Mouse (Mus musculus) kidney, postnatal 4 days (tissue): ENCODE results near the gene Pik3r6.

Source experiments
- DNase-seq, 2 experiments: peaks; one replicate each; pipeline ENCODE4 v3.0.0; 2021; ENCODE audit warnings: mixed read lengths in 2 of 2

Gene Pik3r6

GRCm38 (mm10) chr11:68502902-68503629, at the start of gene Pik3r6:
Gene Pik3r6 (plus strand): TSS chr11:68503019.
- no peak for DNase-seq

- no peak for DNase-seq
These were observed 49.5 kb upstream of the Pik3r6 start for GRCm38 (mm10) chr11:68453301-68453700.

GRCm38 (mm10) chr11:68458086-68458485, 44.7 kb upstream of the Pik3r6 start:
- DNase-seq: no peak

GRCm38 (mm10) chr11:68459021-68459420, 43.8 kb upstream of the Pik3r6 start:
- DNase-seq: no peak

- DNase-seq: no peak
These were observed 43.3 kb upstream of the Pik3r6 start for GRCm38 (mm10) chr11:68459486-68459885.

- no peak for DNase-seq
These were observed 40.1 kb upstream of the Pik3r6 start for GRCm38 (mm10) chr11:68462716-68463115.

- DNase-seq: no peak
These were observed 38.6 kb upstream of the Pik3r6 start for GRCm38 (mm10) chr11:68464260-68464659.

- no peak for DNase-seq
These were observed 37.7 kb upstream of the Pik3r6 start for GRCm38 (mm10) chr11:68465090-68465489.

- no peak for DNase-seq
These were observed 35.4 kb upstream of the Pik3r6 start for GRCm38 (mm10) chr11:68467441-68467840.

- no peak for DNase-seq
These were observed 34.7 kb upstream of the Pik3r6 start for GRCm38 (mm10) chr11:68467962-68468612.

- DNase-seq: no peak
These were observed 33.9 kb upstream of the Pik3r6 start for GRCm38 (mm10) chr11:68468886-68469285.

- DNase-seq: no peak
These were observed 30.5 kb upstream of the Pik3r6 start for GRCm38 (mm10) chr11:68472162-68472849.

- no peak for DNase-seq
These were observed 28.2 kb upstream of the Pik3r6 start for GRCm38 (mm10) chr11:68474600-68474999.

GRCm38 (mm10) chr11:68475676-68476075, 27.1 kb upstream of the Pik3r6 start:
- no peak for DNase-seq

GRCm38 (mm10) chr11:68477661-68478060, 25.2 kb upstream of the Pik3r6 start:
- no peak for DNase-seq

GRCm38 (mm10) chr11:68478574-68478981, 24.2 kb upstream of the Pik3r6 start:
- no peak for DNase-seq

GRCm38 (mm10) chr11:68480660-68481059, 22.2 kb upstream of the Pik3r6 start:
- DNase-seq: no peak

- no peak for DNase-seq
These were observed 20.8 kb upstream of the Pik3r6 start for GRCm38 (mm10) chr11:68482001-68482400.

GRCm38 (mm10) chr11:68483213-68483612, 19.6 kb upstream of the Pik3r6 start:
- no peak for DNase-seq

GRCm38 (mm10) chr11:68484431-68484830, 18.4 kb upstream of the Pik3r6 start:
- DNase-seq: no peak

GRCm38 (mm10) chr11:68485206-68485942, 17.4 kb upstream of the Pik3r6 start:
- peak in 1 of 2 experiments; percentile 21 for DNase-seq

GRCm38 (mm10) chr11:68486093-68486492, 16.7 kb upstream of the Pik3r6 start:
- DNase-seq: no peak

- DNase-seq: no peak
These were observed 15.1 kb upstream of the Pik3r6 start for GRCm38 (mm10) chr11:68487720-68488119.
